Mouse (Mus musculus): Measurements from ENCODE around the gene Smpdl3b. TPM values are rescaled to one million over a fixed set of nuclear protein-coding genes. Genes with fewer than 3 reads are reported as not detected.

The Smpdl3b gene
- polyA plus RNA-seq, 1 experiment from 2014 or later, result 5.2 TPM

DNA sequence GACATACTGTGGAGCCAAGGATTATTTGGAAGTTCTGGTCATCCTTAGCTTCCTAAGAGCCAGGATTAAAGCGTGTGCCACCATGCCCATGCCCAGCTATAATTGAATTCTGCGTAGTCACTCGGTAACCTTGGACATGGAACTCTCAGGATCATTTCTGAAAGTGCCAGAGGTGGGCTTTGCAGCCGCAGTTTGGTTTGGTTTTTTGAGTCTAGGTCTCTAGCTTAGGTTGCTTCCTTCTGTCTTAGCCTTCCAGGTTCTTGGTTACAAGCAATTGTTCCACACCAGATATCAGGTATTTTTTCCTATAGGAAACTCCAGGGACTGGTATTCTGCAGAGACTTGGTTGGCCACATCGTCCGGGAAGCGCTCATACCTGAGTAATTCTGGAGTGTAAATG is 43.9 kb downstream of the Smpdl3b start:
- Histone ChIP-seq H3K27me3 (ENCODE audit: control insufficient read depth, insufficient read depth, low read length) (no peaks in the 10 kb centered on the region), H3K27ac (replicated peaks) (no peak overlapping the region), H3K9me3 (ENCODE audit: control insufficient read depth, low read length) (no peaks in the 10 kb centered on the region), H3K4me3 (ENCODE audit: low read depth, low read length) (no peak overlapping the region), H3K36me3 (ENCODE audit: control insufficient read depth, insufficient read depth, low read length) (peaks cover 28% of the 10 kb centered on the region), H3K4me1 (replicated peaks; ENCODE audit: control insufficient read depth, insufficient read depth) (no peaks in the 10 kb centered on the region), H3K4me2 (replicated peaks; ENCODE audit: low read depth) (no peak overlapping the region), H3K9ac (ENCODE audit: low read length) (no peak overlapping the region)
- no peak for ATAC-seq (ENCODE audit: low FRiP score, low TSS enrichment)
- 98% methylated on average over 7 of the region's 7 CpGs for WGBS
- TF ChIP-seq EP300 (optimal IDR thresholded peaks at IDR 0.05) (no peak), CTCF (IDR thresholded peaks at IDR 0.05; ENCODE audit: low read depth) (no peak)
- no peak for DNase-seq (ENCODE audit: low spot score)

DNA sequence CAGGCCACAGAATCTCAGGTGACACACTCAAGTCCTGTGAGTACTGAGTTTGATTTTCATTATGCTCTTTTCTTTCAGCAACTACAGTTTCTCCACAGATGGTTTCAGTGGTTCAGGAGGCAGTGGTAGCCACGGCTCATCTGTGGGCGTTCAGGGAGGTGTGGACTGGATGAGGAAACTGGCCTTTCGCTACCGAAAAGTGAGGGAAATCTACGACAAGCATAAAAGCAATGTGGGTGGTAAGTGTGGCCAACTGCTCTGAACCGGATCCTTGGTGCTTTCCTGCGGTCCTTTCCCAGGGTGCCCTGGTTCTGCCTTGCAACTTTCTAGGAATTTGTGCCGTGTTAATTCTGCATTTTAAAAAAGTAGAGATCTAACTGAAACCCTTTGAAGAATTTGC is 50.2 kb downstream of the Smpdl3b start:
- H3K9ac ChIP-seq (ENCODE audit: low read length), result no peak overlapping the region
- H3K4me2 ChIP-seq (replicated peaks; ENCODE audit: low read depth), result no peak overlapping the region
- H3K4me3 ChIP-seq (ENCODE audit: low read depth, low read length), result no peak overlapping the region
- H3K9me3 ChIP-seq (ENCODE audit: control insufficient read depth, low read length), result no peaks in the 10 kb centered on the region
- WGBS, result 95% methylated on average over 8 of the region's 8 CpGs
- H3K27me3 ChIP-seq (ENCODE audit: control insufficient read depth, insufficient read depth, low read length), result no peaks in the 10 kb centered on the region
- no peaks in the 10 kb centered on the region for H3K4me1 ChIP-seq (replicated peaks; ENCODE audit: control insufficient read depth, insufficient read depth)
- DNase-seq (ENCODE audit: low spot score) (no peak), ATAC-seq (ENCODE audit: low FRiP score, low TSS enrichment) (no peak)
- TF ChIP-seq CTCF (IDR thresholded peaks at IDR 0.05; ENCODE audit: low read depth) (no peak), EP300 (optimal IDR thresholded peaks at IDR 0.05) (no peak)
- no peak overlapping the region for H3K27ac ChIP-seq (replicated peaks)
- peaks cover 40% of the 10 kb centered on the region for H3K36me3 ChIP-seq (ENCODE audit: control insufficient read depth, insufficient read depth, low read length)

DNA sequence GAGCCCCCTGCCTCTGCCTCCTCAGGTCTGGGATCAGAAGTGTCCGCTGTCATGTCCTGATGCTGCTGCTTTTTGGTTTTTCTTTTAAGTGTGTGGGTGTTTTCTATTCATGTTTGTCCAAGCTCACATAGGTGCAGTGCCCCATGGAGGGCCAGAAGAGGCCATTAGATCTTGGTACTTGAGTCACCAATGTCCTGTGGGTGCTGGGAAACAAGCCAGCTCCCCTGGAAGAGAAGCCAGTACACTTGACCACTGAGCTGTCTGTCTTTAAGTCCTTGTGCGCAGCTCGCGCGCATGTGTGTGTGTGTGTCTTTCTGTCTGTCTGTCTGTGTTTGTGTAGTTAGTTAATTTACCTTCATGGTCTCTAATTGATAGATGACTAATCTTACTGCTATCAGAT is 55.0 kb downstream of the Smpdl3b start:
- H3K27me3 ChIP-seq (ENCODE audit: control insufficient read depth, insufficient read depth, low read length), result no peaks in the 10 kb centered on the region
- DNase-seq (ENCODE audit: low spot score) (no peak), ATAC-seq (ENCODE audit: low FRiP score, low TSS enrichment) (no peak)
- H3K9me3 ChIP-seq (ENCODE audit: control insufficient read depth, low read length), result no peaks in the 10 kb centered on the region
- no peak overlapping the region for H3K4me3 ChIP-seq (ENCODE audit: low read depth, low read length)
- H3K27ac ChIP-seq (replicated peaks), result no peak overlapping the region
- H3K4me1 ChIP-seq (replicated peaks; ENCODE audit: control insufficient read depth, insufficient read depth), result no peaks in the 10 kb centered on the region
- H3K9ac ChIP-seq (ENCODE audit: low read length), result no peak overlapping the region
- H3K4me2 ChIP-seq (replicated peaks; ENCODE audit: low read depth), result no peak overlapping the region
- peaks cover 28% of the 10 kb centered on the region for H3K36me3 ChIP-seq (ENCODE audit: control insufficient read depth, insufficient read depth, low read length)
- 90% methylated on average over 5 of the region's 5 CpGs for WGBS
- no peak for TF ChIP-seq EP300 (optimal IDR thresholded peaks at IDR 0.05)
- TF ChIP-seq CTCF (IDR thresholded peaks at IDR 0.05; ENCODE audit: low read depth), result no peak

DNA sequence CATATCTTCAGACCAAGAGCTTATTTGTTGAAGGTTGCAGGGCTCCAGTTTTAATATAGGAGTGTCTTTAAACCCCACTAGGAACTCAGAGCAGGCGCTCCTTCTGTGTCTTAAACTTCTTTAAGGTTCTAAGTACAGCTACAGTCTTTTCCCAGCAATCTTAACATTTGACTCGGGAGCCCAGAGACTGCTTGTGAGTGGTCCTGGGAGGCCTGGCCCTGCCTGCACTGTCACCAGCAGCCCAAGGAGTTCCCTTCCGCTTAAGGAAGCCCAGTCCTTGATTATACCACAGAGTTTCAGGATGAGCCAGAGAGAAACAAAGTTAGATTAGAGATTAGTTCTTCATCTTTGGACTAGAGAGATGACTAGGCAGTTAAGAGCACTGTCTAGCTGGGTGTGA is 63.7 kb downstream of the Smpdl3b start:
- WGBS, result 93% methylated on average over 3 of the region's 3 CpGs
- no peak for TF ChIP-seq EP300 (optimal IDR thresholded peaks at IDR 0.05)
- TF ChIP-seq CTCF (IDR thresholded peaks at IDR 0.05; ENCODE audit: low read depth), result no peak
- no peak for ATAC-seq (ENCODE audit: low FRiP score, low TSS enrichment)
- H3K4me2 ChIP-seq (replicated peaks; ENCODE audit: low read depth), result no peak overlapping the region
- DNase-seq (ENCODE audit: low spot score), result no peak
- no peak overlapping the region for H3K9ac ChIP-seq (ENCODE audit: low read length)
- H3K4me3 ChIP-seq (ENCODE audit: low read depth, low read length), result no peak overlapping the region
- no peaks in the 10 kb centered on the region for H3K9me3 ChIP-seq (ENCODE audit: control insufficient read depth, low read length)
- H3K36me3 ChIP-seq (ENCODE audit: control insufficient read depth, insufficient read depth, low read length), result peaks cover 13% of the 10 kb centered on the region; the same call in 1 of the 2 replicates
- no peak overlapping the region for H3K27ac ChIP-seq (replicated peaks)
- H3K27me3 ChIP-seq (ENCODE audit: control insufficient read depth, insufficient read depth, low read length), result no peaks in the 10 kb centered on the region
- no peaks in the 10 kb centered on the region for H3K4me1 ChIP-seq (replicated peaks; ENCODE audit: control insufficient read depth, insufficient read depth)

DNA sequence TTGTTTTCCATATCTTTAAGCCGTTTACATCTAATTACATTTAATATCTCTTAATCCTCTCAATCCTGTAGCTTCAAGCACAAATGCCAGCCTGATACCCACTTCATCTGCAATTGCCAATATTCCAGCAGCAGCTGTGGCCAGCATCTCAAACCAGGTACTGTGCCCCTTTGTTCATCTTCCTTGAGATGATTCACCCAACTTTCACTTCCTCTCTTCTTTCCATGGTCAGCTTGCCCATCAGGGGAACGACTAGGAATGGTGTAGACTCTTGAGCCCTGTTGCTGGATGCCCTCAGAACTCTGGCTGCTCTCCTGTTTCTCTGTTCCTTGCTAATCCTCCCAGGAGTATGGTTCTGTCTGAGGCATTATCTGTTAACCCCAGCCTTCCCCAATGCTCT is 67.4 kb downstream of the Smpdl3b start:
- Histone ChIP-seq H3K4me3 (ENCODE audit: low read depth, low read length) (no peak overlapping the region), H3K36me3 (ENCODE audit: control insufficient read depth, insufficient read depth, low read length) (peaks cover 8% of the 10 kb centered on the region; the same call in 1 of the 2 replicates), H3K9me3 (ENCODE audit: control insufficient read depth, low read length) (no peaks in the 10 kb centered on the region), H3K4me2 (replicated peaks; ENCODE audit: low read depth) (no peak overlapping the region), H3K27ac (replicated peaks) (no peak overlapping the region), H3K9ac (ENCODE audit: low read length) (no peak overlapping the region), H3K4me1 (replicated peaks; ENCODE audit: control insufficient read depth, insufficient read depth) (no peaks in the 10 kb centered on the region), H3K27me3 (ENCODE audit: control insufficient read depth, insufficient read depth, low read length) (no peaks in the 10 kb centered on the region)
- ATAC-seq (ENCODE audit: low FRiP score, low TSS enrichment), result no peak
- TF ChIP-seq CTCF (IDR thresholded peaks at IDR 0.05; ENCODE audit: low read depth) (no peak), EP300 (optimal IDR thresholded peaks at IDR 0.05) (no peak)
- WGBS, result 71% methylated on average over 2 of the region's 2 CpGs
- DNase-seq (ENCODE audit: low spot score), result no peak

Other genes with a start within 250 kb of the Smpdl3b start
- 7.6 and 8.2 TPM in 2 replicates for gene Sesn2, start 246.8 kb downstream of the Smpdl3b start, polyA plus RNA-seq (2015; fragmentation: Nextera tagmentation; extraction: Ambion mirVana)
- 1,179 and 1,213 TPM in 2 replicates for gene Atpif1, start 223.6 kb downstream of the Smpdl3b start, polyA plus RNA-seq (2015; fragmentation: Nextera tagmentation; extraction: Ambion mirVana)
- gene Dnajc8, start 221.7 kb downstream of the Smpdl3b start, polyA plus RNA-seq (2015; fragmentation: Nextera tagmentation; extraction: Ambion mirVana), result 103 and 116 TPM in 2 replicates
- 0.88 and 0.90 TPM in 2 replicates for gene Ptafr, start 193.2 kb downstream of the Smpdl3b start, polyA plus RNA-seq (2015; fragmentation: Nextera tagmentation; extraction: Ambion mirVana)
- 9.9 and 10.4 TPM in 2 replicates for gene Eya3, start 118.3 kb downstream of the Smpdl3b start, polyA plus RNA-seq (2015; fragmentation: Nextera tagmentation; extraction: Ambion mirVana)
- 1.8 and 2.5 TPM in 2 replicates for gene Xkr8, start 24.7 kb downstream of the Smpdl3b start, polyA plus RNA-seq (2015; fragmentation: Nextera tagmentation; extraction: Ambion mirVana)
- gene Rpa2, start 11.1 kb upstream of the Smpdl3b start, polyA plus RNA-seq (2015; fragmentation: Nextera tagmentation; extraction: Ambion mirVana), result 29.8 and 32.1 TPM in 2 replicates
- gene Themis2, start 39.1 kb upstream of the Smpdl3b start, polyA plus RNA-seq (2015; fragmentation: Nextera tagmentation; extraction: Ambion mirVana), result 0.72 and 0.79 TPM in 2 replicates
- 18.7 and 18.9 TPM in 2 replicates for gene Ppp1r8, start 85.9 kb upstream of the Smpdl3b start, polyA plus RNA-seq (2015; fragmentation: Nextera tagmentation; extraction: Ambion mirVana)
- 56.4 and 56.7 TPM in 2 replicates for gene Stx12, start 127.3 kb upstream of the Smpdl3b start, polyA plus RNA-seq (2015; fragmentation: Nextera tagmentation; extraction: Ambion mirVana)
- gene Fam76a, start 165.3 kb upstream of the Smpdl3b start, polyA plus RNA-seq (2015; fragmentation: Nextera tagmentation; extraction: Ambion mirVana), result 33.3 and 34.3 TPM in 2 replicates
- 0.15 and 0.18 TPM in 2 replicates for gene Fgr, start 216.8 kb upstream of the Smpdl3b start, polyA plus RNA-seq (2015; fragmentation: Nextera tagmentation; extraction: Ambion mirVana)